Mouse (Mus musculus) embryonic stem cell, embryonic (primary cell): ENCODE data around the gene Zfp329.

ENCODE experiments used
- CTCF ChIA-PET, 4 experiments: fragments of 300-600 bp in 2 of 4; fragments of 350-600 bp in 2 of 4; sonication (Branson Sonifier 250); formaldehyde crosslinking; loops; one replicate each; lab custom pipeline; 2022; ENCODE audit warnings: inconsistent platforms in 2 of 4; lab: Charles Lee
- POLR2A ChIA-PET, 4 experiments: fragments of 300-600 bp in 2 of 4; fragments of 350-600 bp in 2 of 4; sonication (Branson Sonifier 250); formaldehyde crosslinking; loops; one replicate each; lab custom pipeline; 2022; ENCODE audit warnings: antibody characterized with exemption in 4 of 4, inconsistent platforms in 1 of 4; lab: Charles Lee

Gene Zfp329

GRCm38 (mm10) chr7:12818521-12819295, at the start of gene Zfp329:
Gene Zfp329 (minus strand): TSS chr7:12818858.
- POLR2A ChIA-PET = interaction anchor here in 3 of 4 experiments (0.7 to 3.8 kb wide), 11 partner anchors 14 to 231 kb away, joined by 3 to 20 read pairs (median 4); partner anchors contain the start of genes Zfp110 (in 3 of the 3) and Zscan18 (in 2 of the 3)
- CTCF ChIA-PET = interaction anchor here in 1 of 4 experiments (0.8 kb wide), 1 partner anchor 91 kb away, joined by 3 read pairs; no protein-coding TSS in a partner anchor

- POLR2A ChIA-PET = interaction anchor here in 3 of 4 experiments (0.6 to 4.2 kb wide), 19 partner anchors 10 to 224 kb away, joined by 3 to 18 read pairs (median 5); partner anchors contain the start of genes Rps5 (in 3 of the 3), Zfp329 (in 2 of the 3), Zfp128 (in 1 of the 3) and Zfp446 (in 1 of the 3)
- CTCF ChIA-PET = interaction anchor here in 1 of 4 experiments (1.1 kb wide), 1 partner anchor 34 kb away, joined by 6 read pairs; no protein-coding TSS in a partner anchor
Observed at GRCm38 (mm10) chr7:12835779-12836178, 17.1 kb upstream of the Zfp329 start.

- POLR2A ChIA-PET = interaction anchor here in 3 of 4 experiments (0.6 to 4.2 kb wide), 55 partner anchors 9 to 549 kb away, joined by 3 to 20 read pairs (median 4); partner anchors contain the start of genes Rps5 (in 3 of the 3), Zfp329 (in 3 of the 3), Zfp446 (in 3 of the 3) and Zscan18 (in 3 of the 3)
- CTCF ChIA-PET = interaction anchor here in 2 of 4 experiments (0.6 to 1.2 kb wide), 2 partner anchors 31 to 46 kb away, joined by 3 read pairs; partner anchors contain the start of gene Zfp128 (in 1 of the 2)
Observed at GRCm38 (mm10) chr7:12835193-12835671, 16.6 kb upstream of the Zfp329 start.

GRCm38 (mm10) chr7:12834162-12835120, 15.8 kb upstream of the Zfp329 start, which contains the start of gene Zfp110:
Gene Zfp110 (plus strand): TSS chr7:12834761.
- ChIA-PET POLR2A (interaction anchor here in 3 of 4 experiments (0.6 to 3.4 kb wide), 56 partner anchors 8 to 550 kb away, joined by 3 to 20 read pairs (median 4); partner anchors contain the start of genes Rps5 (in 3 of the 3), Zfp329 (in 3 of the 3), Zscan18 (in 3 of the 3) and Zfp128 (in 2 of the 3)), CTCF (interaction anchor here in 2 of 4 experiments (0.6 to 1.2 kb wide), 2 partner anchors 30 to 47 kb away, joined by 3 read pairs; partner anchors contain the start of gene Zfp128 (in 1 of the 2))

GRCm38 (mm10) chr7:12815566-12815965, 3.1 kb downstream of the Zfp329 start:
- ChIA-PET POLR2A (interaction anchor here in 2 of 4 experiments (0.8 to 3.8 kb wide), 7 partner anchors 11 to 79 kb away, joined by 3 to 20 read pairs (median 4); partner anchors contain the start of genes Zfp110 (in 2 of the 2) and Zscan18 (in 2 of the 2)), CTCF (interaction anchor here (0.6 to 1.1 kb wide), 4 partner anchors 10 to 461 kb away, joined by 3 to 6 read pairs (median 4); partner anchors contain the start of gene Zscan18 (in 1 of the 4))

GRCm38 (mm10) chr7:12803727-12804071, 15.0 kb downstream of the Zfp329 start:
- CTCF ChIA-PET = interaction anchor here in 1 of 4 experiments (1.0 to 1.5 kb wide), 2 partner anchors 11 to 118 kb away, joined by 4 to 6 read pairs; partner anchors contain the start of gene Rps5
- POLR2A ChIA-PET = interaction anchor here (0.6 to 3.4 kb wide), 28 partner anchors 10 to 265 kb away, joined by 3 to 20 read pairs (median 3); partner anchors contain the start of genes Zfp110 (in 3 of the 4), Rps5 (in 2 of the 4), Zfp329 (in 2 of the 4) and Rnf225 (in 1 of the 4)

- CTCF ChIA-PET = interaction anchor here in 1 of 4 experiments (1.0 to 1.5 kb wide), 2 partner anchors 12 to 119 kb away, joined by 4 to 6 read pairs; partner anchors contain the start of gene Rps5
- POLR2A ChIA-PET = interaction anchor here (0.6 to 3.4 kb wide), 29 partner anchors 9 to 265 kb away, joined by 3 to 20 read pairs (median 3); partner anchors contain the start of genes Zfp110 (in 3 of the 4), Rps5 (in 2 of the 4), Zfp329 (in 2 of the 4) and Rnf225 (in 1 of the 4)
Observed at GRCm38 (mm10) chr7:12802866-12803726, 15.6 kb downstream of the Zfp329 start, which contains the start of gene Zscan18. Gene Zscan18 (minus strand): TSS chr7:12803635.

GRCm38 (mm10) chr7:12799554-12799953, 19.1 kb downstream of the Zfp329 start:
- CTCF ChIA-PET = no interaction called here
- POLR2A ChIA-PET = interaction anchor here in 1 of 4 experiments (1.6 kb wide), 1 partner anchor 12 kb away, joined by 4 read pairs; no protein-coding TSS in a partner anchor

- ChIA-PET POLR2A (interaction anchor here in 1 of 4 experiments (1.0 kb wide), 1 partner anchor 37 kb away, joined by 3 read pairs; the partner anchor contains the start of gene Zfp110), CTCF (interaction anchor here in 2 of 4 experiments (0.6 to 1.1 kb wide), 2 partner anchors 22 to 187 kb away, joined by 3 to 4 read pairs; no protein-coding TSS in a partner anchor)
Observed at GRCm38 (mm10) chr7:12797971-12798370, 20.7 kb downstream of the Zfp329 start.

- CTCF ChIA-PET = interaction anchor here in 3 of 4 experiments (0.6 to 0.8 kb wide), 3 partner anchors 12 to 307 kb away, joined by 3 to 5 read pairs (median 3); no protein-coding TSS in a partner anchor
- POLR2A ChIA-PET = interaction anchor here in 1 of 4 experiments (0.6 to 0.8 kb wide), 2 partner anchors 9 to 10 kb away, joined by 3 to 6 read pairs; partner anchors contain the start of gene Zscan18
Observed at GRCm38 (mm10) chr7:12792624-12793023, 26.0 kb downstream of the Zfp329 start.

GRCm38 (mm10) chr7:12788025-12788424, 30.6 kb downstream of the Zfp329 start:
- ChIA-PET CTCF (no interaction called here), POLR2A (interaction anchor here in 1 of 4 experiments (0.7 kb wide), 1 partner anchor 48 kb away, joined by 5 read pairs; no protein-coding TSS in a partner anchor)

GRCm38 (mm10) chr7:12787333-12787732, 31.3 kb downstream of the Zfp329 start:
- ChIA-PET CTCF (no interaction called here), POLR2A (no interaction called here)

- CTCF ChIA-PET = no interaction called here
- POLR2A ChIA-PET = interaction anchor here in 3 of 4 experiments (0.7 to 1.7 kb wide), 8 partner anchors 14 to 301 kb away, joined by 3 to 6 read pairs (median 4); partner anchors contain the start of genes Rps5 (in 1 of the 3), Zfp110 (in 1 of the 3), Zfp128 (in 1 of the 3) and Zscan18 (in 1 of the 3)
Observed at GRCm38 (mm10) chr7:12780151-12780830, 38.4 kb downstream of the Zfp329 start.

- POLR2A ChIA-PET = interaction anchor here in 1 of 4 experiments (1.1 to 1.7 kb wide), 3 partner anchors 15 to 191 kb away, joined by 3 to 4 read pairs (median 4); partner anchors contain the start of gene Zfp128
- CTCF ChIA-PET = no interaction called here
Observed at GRCm38 (mm10) chr7:12779782-12780150, 38.9 kb downstream of the Zfp329 start.

GRCm38 (mm10) chr7:12779141-12779540, 39.5 kb downstream of the Zfp329 start:
- CTCF ChIA-PET = no interaction called here
- POLR2A ChIA-PET = no interaction called here
